Mouse (Mus musculus) CH12.LX (cell line): ENCODE results near the gene Rin3. TPM values are rescaled to one million over a fixed set of nuclear protein-coding genes. Genes with fewer than 3 reads are reported as not detected.

Experiments
- DNase-seq: peaks from one replicate; pipeline ENCODE4 v3.0.0-alpha.2; 2013; ENCODE audit errors: extremely low read depth
- H3K27ac ChIP-seq: 2 replicates; pipeline ENCODE4 v1.5.1; 2012; ENCODE audit warnings: low read depth, mild to moderate bottlenecking, control low read depth, moderate library complexity; ENCODE audit not compliant: insufficient read depth
- H3K27me3 ChIP-seq: replicated peaks from 2 replicates; pipeline ENCODE3; 2012; ENCODE audit warnings: inconsistent platforms
- H3K36me3 ChIP-seq, 2 experiments: replicated peaks in 1 of 2; 2 replicates each; pipeline versions ENCODE3 to v1.6.1; 2012; ENCODE audit warnings: inconsistent platforms in 1 of 2, low read length in 1 of 2, mild to moderate bottlenecking in 1 of 2, mixed read lengths in 1 of 2, moderate library complexity in 1 of 2; ENCODE audit not compliant: control insufficient read depth in 1 of 2, insufficient read depth in 1 of 2
- H3K4me1 ChIP-seq, 2 experiments: 2 replicates each; pipeline ENCODE4 v1.6.1; 2012; ENCODE audit warnings: inconsistent platforms in 1 of 2, moderate library complexity in 1 of 2; ENCODE audit not compliant: insufficient read depth in 2 of 2, control insufficient read depth in 1 of 2
- H3K4me2 ChIP-seq: 2 replicates; pipeline ENCODE4 v1.6.1; 2012; ENCODE audit warnings: low read depth, mild to moderate bottlenecking, control low read depth; ENCODE audit not compliant: poor library complexity, insufficient read depth, severe bottlenecking
- H3K4me3 ChIP-seq, 3 experiments: fragments of 150-350 bp in 1 of 3; sonication (generic) in 1 of 3; replicated peaks in 1 of 3; 2 replicates each; pipeline versions ENCODE3 to v1.5.1; 2011 to 2012; ENCODE audit warnings: low read depth in 2 of 3, low read length in 2 of 3, mild to moderate bottlenecking in 2 of 3, moderate library complexity in 2 of 3, control low read depth in 1 of 3, improper control_type of control experiment in 1 of 3, inconsistent platforms in 1 of 3, mixed read lengths in 1 of 3; ENCODE audit not compliant: poor library complexity in 1 of 3
- H3K79me2 ChIP-seq: replicated peaks from 2 replicates; pipeline ENCODE4 v1.6.1; 2012; ENCODE audit warnings: mild to moderate bottlenecking, moderate library complexity; ENCODE audit not compliant: control insufficient read depth, poor library complexity, insufficient read depth, severe bottlenecking; ENCODE audit errors: extremely low read depth
- H3K9ac ChIP-seq: 2 replicates; pipeline ENCODE4 v1.6.1; 2012; ENCODE audit warnings: low read depth, mild to moderate bottlenecking, control low read depth, moderate library complexity; ENCODE audit not compliant: insufficient read depth
- H3K9me3 ChIP-seq: replicated peaks from 2 replicates; pipeline ENCODE3; 2012; ENCODE audit warnings: low read length, inconsistent platforms, mixed read lengths
- BHLHE40 ChIP-seq: IDR thresholded peaks from 2 replicates; pipeline ENCODE4 v1.6.1; 2011; ENCODE audit warnings: mild to moderate bottlenecking, low read depth, low read length, improper control_type of control experiment
- CHD1 ChIP-seq: IDR thresholded peaks from 2 replicates; pipeline ENCODE4 v1.6.1; 2012; ENCODE audit warnings: low read depth, low read length, improper control_type of control experiment, inconsistent platforms
- CHD2 ChIP-seq: IDR thresholded peaks from 2 replicates; pipeline ENCODE4 v1.6.1; 2011; ENCODE audit warnings: low read length, improper control_type of control experiment
- CTCF ChIP-seq, 2 experiments: IDR thresholded peaks in 1 of 2; conservative IDR thresholded peaks in 1 of 2; 2 replicates each; pipeline ENCODE4 v1.5.1; 2011 to 2012; ENCODE audit warnings: low read depth in 2 of 2, low read length in 2 of 2, improper control_type of control experiment in 1 of 2, inconsistent platforms in 1 of 2, mild to moderate bottlenecking in 1 of 2, moderate library complexity in 1 of 2
- EP300 ChIP-seq: IDR thresholded peaks from 2 replicates; pipeline ENCODE4 v1.6.1; 2011; ENCODE audit warnings: low read length, improper control_type of control experiment
- GABPA ChIP-seq: IDR thresholded peaks from 2 replicates; pipeline ENCODE4 v1.6.1; 2012; ENCODE audit warnings: low read depth, low read length, improper control_type of control experiment, inconsistent platforms; ENCODE audit not compliant: insufficient replicate concordance
- IRF4 ChIP-seq: IDR thresholded peaks from 2 replicates; pipeline ENCODE4 v1.6.1; 2014; ENCODE audit warnings: low read depth, mild to moderate bottlenecking, inconsistent platforms, low read length, improper control_type of control experiment
- KAT2A ChIP-seq: IDR thresholded peaks from 2 replicates; pipeline ENCODE4 v1.6.1; 2012; ENCODE audit warnings: low read length, improper control_type of control experiment, inconsistent platforms; ENCODE audit not compliant: insufficient replicate concordance
- MEF2A ChIP-seq: IDR thresholded peaks from 2 replicates; pipeline ENCODE4 v1.6.1; 2014; ENCODE audit warnings: low read depth, mild to moderate bottlenecking, inconsistent platforms, low read length, improper control_type of control experiment, borderline replicate concordance
- MYC ChIP-seq: IDR thresholded peaks from 2 replicates; pipeline ENCODE4 v1.6.1; 2011; ENCODE audit warnings: low read depth, mild to moderate bottlenecking, improper control_type of control experiment, low read length
- NELFE ChIP-seq: IDR thresholded peaks from 2 replicates; pipeline ENCODE4 v1.6.1; 2011; ENCODE audit warnings: low read depth, low read length, improper control_type of control experiment
- POLR2A ChIP-seq: IDR thresholded peaks from 2 replicates; pipeline ENCODE4 v1.6.1; 2011; ENCODE audit warnings: low read depth, mild to moderate bottlenecking, improper control_type of control experiment, low read length
- POLR2AphosphoS2 ChIP-seq: IDR thresholded peaks from 2 replicates; pipeline ENCODE4 v1.6.1; 2011; ENCODE audit warnings: low read depth, low read length, improper control_type of control experiment
- RAD21 ChIP-seq: IDR thresholded peaks from 2 replicates; pipeline ENCODE4 v1.6.1; 2011; ENCODE audit warnings: low read depth, mild to moderate bottlenecking, low read length, improper control_type of control experiment, moderate library complexity
- SIN3A ChIP-seq: IDR thresholded peaks from 2 replicates; pipeline ENCODE4 v1.6.1; 2012; ENCODE audit warnings: low read length, improper control_type of control experiment, inconsistent platforms
- SMC3 ChIP-seq: IDR thresholded peaks from 2 replicates; pipeline ENCODE4 v1.6.1; 2011; ENCODE audit warnings: low read depth, low read length, improper control_type of control experiment
- TCF12 ChIP-seq: IDR thresholded peaks from 2 replicates; pipeline ENCODE4 v1.6.1; 2014; ENCODE audit warnings: low read depth, mild to moderate bottlenecking, inconsistent platforms, low read length, improper control_type of control experiment
- UBTF ChIP-seq: IDR thresholded peaks from 2 replicates; pipeline ENCODE4 v1.6.1; 2012; ENCODE audit warnings: low read depth, mild to moderate bottlenecking, inconsistent platforms, low read length, improper control_type of control experiment, moderate library complexity
- USF1 ChIP-seq: IDR thresholded peaks from 2 replicates; pipeline ENCODE4 v1.6.1; 2014; ENCODE audit warnings: low read depth, mild to moderate bottlenecking, inconsistent platforms, low read length, improper control_type of control experiment
- USF2 ChIP-seq: conservative IDR thresholded peaks from 2 replicates; pipeline ENCODE4 v1.6.1; 2011; ENCODE audit warnings: low read depth, low read length, improper control_type of control experiment
- ZC3H11A ChIP-seq: IDR thresholded peaks from 2 replicates; pipeline ENCODE4 v1.6.1; 2012; ENCODE audit warnings: low read depth, mild to moderate bottlenecking, inconsistent platforms, low read length, improper control_type of control experiment
- ZKSCAN1 ChIP-seq: IDR thresholded peaks from 2 replicates; pipeline ENCODE4 v1.6.1; 2012; ENCODE audit warnings: low read depth, inconsistent platforms, low read length, improper control_type of control experiment, borderline replicate concordance
- ZMIZ1 ChIP-seq: IDR thresholded peaks from 2 replicates; pipeline ENCODE4 v1.6.1; 2012; ENCODE audit warnings: low read depth, mild to moderate bottlenecking, inconsistent platforms, low read length, improper control_type of control experiment
- dilution Hi-C: fragments of 300-500 bp; cut with MboI; formaldehyde crosslinking; loops from 2 replicates; pipeline ENCODE4 v1.14.3; 2020; ENCODE audit warnings: low sequenced_read_pairs; ENCODE audit not compliant: extremely low pct_unique_long_range_greater_than_20kb, extremely low pct_ligation_motif_present
- in situ Hi-C: fragments of 300-500 bp; cut with MboI; formaldehyde crosslinking; loops from 3 replicates; pipeline ENCODE4 v1.14.3; 2019; ENCODE audit warnings: low sequenced_read_pairs, low pct_ligation_motif_present, low pct_unique_long_range_greater_than_20kb, mixed read lengths
- polyA plus RNA-seq: library from polyadenylated mRNA; unstranded; fragments of >175 nt; gene quantifications from 2 replicates; pipeline ENCODE4 v1.2.1, GENCODE M21; 2012; ENCODE audit warnings: low read depth; ENCODE audit not compliant: insufficient read length
- total RNA-seq, 2 experiments: library from RNA; depleted of rRNA; stranded (reverse); fragments of 300-350 nt in 1 of 2; fragments of >200 nt in 1 of 2; gene quantifications; 2 replicates each; pipeline ENCODE4 v1.2.3; 2012 to 2014

The Rin3 gene
- total and polyA plus RNA-seq, 3 experiments = 2.4 to 10.0 (median 8.4) TPM

DNA sequence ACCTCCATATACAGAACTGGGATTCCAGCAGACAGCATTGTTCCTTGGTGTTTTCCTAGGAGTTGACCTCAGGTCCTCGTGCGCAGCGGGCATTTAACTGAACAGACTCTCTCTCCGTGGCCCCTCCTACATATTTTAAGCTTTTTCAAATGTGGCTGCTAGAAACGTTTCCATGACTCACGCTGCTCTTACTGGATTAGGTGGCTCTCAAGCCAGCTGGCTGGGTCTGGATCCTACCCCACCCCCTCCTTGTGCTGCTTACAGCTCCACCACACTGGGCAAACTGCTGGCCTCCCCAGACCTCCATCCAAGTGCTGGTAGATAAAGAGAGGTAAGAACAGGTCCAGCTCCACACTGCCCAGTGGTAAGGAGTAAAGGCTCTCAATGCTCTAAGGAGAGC, 139.2 kb downstream of the Rin3 start:
- no peak for DNase-seq
- in situ Hi-C loops = no loop called here
- Histone ChIP-seq H3K4me2 (no peak overlapping the region), H3K9me3 (peaks cover 4% of the 10 kb centered on the region), H3K27ac (no peak overlapping the region), H3K27me3 (no peaks in the 10 kb centered on the region), H3K79me2 (no peaks in the 10 kb centered on the region), H3K4me1 (peaks cover 4 to 35% of the 10 kb centered on the region in 2 experiments; a peak in 3 of 4 replicates), H3K4me3 (no peak overlapping the region), H3K9ac (no peak overlapping the region), H3K36me3 (peaks cover 7 to 49% of the 10 kb centered on the region in 2 experiments)
- TF ChIP-seq BHLHE40 (0 out of 2 replicates have a peak, but pooled peaks have one; percentile 9), IRF4 (no peak)
- dilution Hi-C loops = no loop called here

DNA sequence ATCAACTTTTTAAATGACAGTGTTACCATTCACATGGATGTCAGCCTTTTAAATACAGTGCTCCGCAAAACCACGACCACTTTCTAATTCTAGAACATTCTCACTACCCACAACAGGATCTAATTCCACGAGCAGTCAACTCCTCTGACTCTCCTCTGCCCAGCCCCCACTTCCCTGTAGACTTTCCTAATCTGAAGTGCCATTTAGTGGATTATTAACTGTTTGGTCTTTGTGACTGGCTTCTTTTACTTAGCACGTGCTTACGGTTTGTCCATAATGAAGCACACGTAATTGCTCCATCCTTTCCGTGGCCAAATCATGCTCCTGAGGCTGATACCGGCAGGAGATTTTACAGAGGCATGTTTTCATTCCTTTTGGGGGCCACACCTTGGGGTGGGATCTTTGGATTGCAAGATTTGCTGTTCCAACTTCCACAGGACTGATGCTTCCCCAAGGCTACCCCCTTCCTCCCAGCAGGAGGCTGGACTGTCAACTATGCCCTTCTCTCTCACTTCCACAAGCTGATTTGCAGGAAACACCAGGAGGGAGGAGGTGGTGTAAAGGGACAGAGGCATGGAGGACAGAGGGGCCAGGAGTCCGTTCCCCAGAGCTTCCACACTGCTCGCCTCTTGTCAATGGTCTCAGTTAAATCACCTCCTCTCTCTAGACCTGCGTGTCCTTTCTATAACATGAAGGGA, 139.9 kb downstream of the Rin3 start:
- TF ChIP-seq SIN3A = no peak
- TF ChIP-seq ZMIZ1 = no peak
- no peak for TF ChIP-seq UBTF
- no peak for TF ChIP-seq CHD2
- no peak for TF ChIP-seq ZKSCAN1
- no peak for TF ChIP-seq NELFE
- TF ChIP-seq MYC = no peak
- TF ChIP-seq POLR2AphosphoS2 = no peak
- no peak for TF ChIP-seq GABPA
- TF ChIP-seq CHD1 = no peak
- TF ChIP-seq RAD21 = no peak
- Histone ChIP-seq H3K4me1 (peaks cover 4 to 30% of the 10 kb centered on the region in 2 experiments; a peak in 3 of 4 replicates), H3K4me3 (no peak overlapping the region)

DNA sequence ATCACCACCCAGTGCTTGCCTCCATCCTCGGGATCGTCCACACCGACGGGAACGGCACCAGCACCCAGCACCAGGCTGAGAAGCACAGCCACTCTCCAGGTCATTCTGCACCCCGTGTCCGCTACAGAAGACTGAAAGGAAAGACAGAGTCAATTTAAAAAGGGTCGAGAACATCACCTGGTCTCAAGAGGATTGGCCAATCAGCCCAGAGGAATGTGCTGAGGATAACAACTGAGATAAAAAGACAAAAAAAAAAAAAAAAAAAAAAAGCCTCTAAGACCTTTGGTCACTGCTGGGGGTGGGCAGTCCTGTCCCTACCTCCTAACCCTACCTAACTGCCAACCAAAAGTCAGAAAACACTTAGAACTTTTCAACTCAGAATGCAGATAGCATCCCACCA, 140.8 kb downstream of the Rin3 start:
- in situ Hi-C loops (no loop called here), dilution Hi-C loops (no loop called here)
- peaks cover 4 to 23% of the 10 kb centered on the region in 2 experiments; a peak in 3 of 4 replicates for H3K4me1 ChIP-seq
- H3K4me2 ChIP-seq = no peak overlapping the region
- H3K4me3 ChIP-seq = no peak overlapping the region
- no peak for DNase-seq
- H3K27ac ChIP-seq = no peak overlapping the region
- TF ChIP-seq CTCF (conservative IDR thresholded peaks at IDR 0.05 in 1 of 2, IDR thresholded peaks at IDR 0.05 in 1 of 2; ENCODE audit: low read depth in 2 of 2, low read length in 2 of 2) = no peak
- no peak for TF ChIP-seq USF1
- TF ChIP-seq ZKSCAN1 = no peak
- no peak for TF ChIP-seq MEF2A
- TF ChIP-seq POLR2A = no peak
- no peak for TF ChIP-seq USF2
- no peak for TF ChIP-seq GABPA
- TF ChIP-seq UBTF = no peak
- TF ChIP-seq SMC3 = no peak
- TF ChIP-seq ZC3H11A = no peak
- TF ChIP-seq KAT2A = no peak
- no peak for TF ChIP-seq ZMIZ1
- TF ChIP-seq TCF12 = no peak
- TF ChIP-seq BHLHE40 = no peak
- no peak for TF ChIP-seq EP300
- no peak overlapping the region for H3K9ac ChIP-seq
- H3K27me3 ChIP-seq = no peaks in the 10 kb centered on the region
- H3K36me3 ChIP-seq = peaks cover 7 to 40% of the 10 kb centered on the region in 2 experiments
- H3K79me2 ChIP-seq = no peaks in the 10 kb centered on the region
- peaks cover 4% of the 10 kb centered on the region for H3K9me3 ChIP-seq

More for the DNA sequence above, 139.9 kb downstream of the Rin3 start:
- Histone ChIP-seq H3K79me2 (no peaks in the 10 kb centered on the region), H3K27ac (no peak overlapping the region), H3K27me3 (no peaks in the 10 kb centered on the region), H3K36me3 (peaks cover 7 to 45% of the 10 kb centered on the region in 2 experiments), H3K9me3 (peaks cover 4% of the 10 kb centered on the region), H3K4me2 (no peak overlapping the region), H3K9ac (no peak overlapping the region)
- dilution Hi-C loops = no loop called here
- in situ Hi-C loops = no loop called here
- no peak for DNase-seq
